Mouse (Mus musculus) kidney, embryonic 16.5 days (tissue): ENCODE measurements around the gene Smim24. TPM values are rescaled to one million over a fixed set of nuclear protein-coding genes. Genes with fewer than 3 reads are reported as not detected.

Source experiments
- ATAC-seq: fragments of 200-750 bp; cut with Nextera tagmentation; 2 replicates; pipeline ENCODE4 v1.8.0; 2017; ENCODE audit warnings: moderate TSS enrichment; ENCODE audit not compliant: low FRiP score, low TSS enrichment
- H3K27ac ChIP-seq: fragments of 300-500 bp; sonication (generic); 2 replicates; pipeline ENCODE4 v1.5.1; 2014; ENCODE audit warnings: low read length
- H3K27me3 ChIP-seq: fragments of 300-500 bp; sonication (generic); 2 replicates; pipeline ENCODE4 v1.6.1; 2014; ENCODE audit warnings: low read length, control low read depth, mixed read lengths; ENCODE audit not compliant: insufficient read depth
- H3K36me3 ChIP-seq: fragments of 300-500 bp; sonication (generic); 2 replicates; pipeline ENCODE4 v1.6.1; 2014; ENCODE audit warnings: low read length, control low read depth, mixed read lengths; ENCODE audit not compliant: insufficient read depth
- H3K4me1 ChIP-seq: fragments of 300-500 bp; sonication (generic); 2 replicates; pipeline ENCODE4 v1.6.1; 2014; ENCODE audit warnings: low read length, control low read depth, mixed read lengths; ENCODE audit not compliant: insufficient read depth
- H3K4me2 ChIP-seq: fragments of 300-500 bp; sonication (generic); replicated peaks from 2 replicates; pipeline ENCODE4 v1.6.1; 2014; ENCODE audit warnings: low read depth, low read length
- H3K4me3 ChIP-seq: fragments of 300-500 bp; sonication (generic); 2 replicates; pipeline ENCODE4 v1.5.1; 2014; ENCODE audit warnings: mild to moderate bottlenecking, low read length
- H3K9ac ChIP-seq: fragments of 300-500 bp; sonication (generic); replicated peaks from 2 replicates; pipeline ENCODE4 v1.6.1; 2014; ENCODE audit warnings: low read length
- H3K9me3 ChIP-seq: fragments of 300-500 bp; sonication (generic); 2 replicates; pipeline ENCODE4 v1.6.1; 2016; ENCODE audit warnings: low read length, control low read depth
- WGBS: fragments of 180-500 bp; shearing (Covaris S2); extraction: QIAGEN DNeasy Blood & Tissue Kit; methylation state at CpG from one replicate; pipeline ENCODE4 v1.1.7; 2014; 5-methylcytosine and 5-hydroxymethylcytosine counted together
- polyA plus RNA-seq: library from polyadenylated mRNA; unstranded; fragments of >200 nt; fragmentation: Nextera tagmentation; extraction: Ambion mirVana; gene quantifications from 2 replicates; pipeline ENCODE4 v1.2.1, GENCODE M21; 2015

Gene Smim24
- polyA plus RNA-seq, 1 experiment from 2014 or later, result 44.1 TPM

GRCm38 (mm10) chr10:81355533-81355932, 37.3 kb upstream of the Smim24 start:
- H3K9ac ChIP-seq, result no peak overlapping the region
- H3K27ac ChIP-seq, result no peak overlapping the region
- H3K9me3 ChIP-seq, result no peaks in the 10 kb centered on the region
- H3K4me3 ChIP-seq, result no peak overlapping the region
- no peaks in the 10 kb centered on the region for H3K27me3 ChIP-seq
- H3K4me1 ChIP-seq, result peaks cover 35% of the 10 kb centered on the region
- H3K4me2 ChIP-seq, result no peak overlapping the region
- WGBS, result 80% methylated on average over 4 of the region's 4 CpGs
- H3K36me3 ChIP-seq, result no peaks in the 10 kb centered on the region
- ATAC-seq, result no peak

GRCm38 (mm10) chr10:81356352-81356990, 36.4 kb upstream of the Smim24 start:
- Histone ChIP-seq H3K36me3 (no peaks in the 10 kb centered on the region), H3K27me3 (no peaks in the 10 kb centered on the region), H3K9me3 (no peaks in the 10 kb centered on the region), H3K4me3 (peak overlapping the region; percentile 79; the same call in 1 of the 2 replicates), H3K27ac (no peak overlapping the region), H3K4me1 (peaks cover 28% of the 10 kb centered on the region), H3K9ac (peak overlapping the region; percentile 46; the same call in 1 of the 2 replicates), H3K4me2 (peak overlapping the region; percentile 99)
- no peak for ATAC-seq
- 50% methylated on average over 12 of the region's 12 CpGs for WGBS

- WGBS, result 2% methylated on average over 74 of the region's 79 CpGs
- peaks cover 25% of the 10 kb centered on the region for H3K4me1 ChIP-seq
- 0 out of 2 replicates have a peak within 1 kb of the TSS, but pooled peaks have one; percentile 25 for H3K27ac ChIP-seq
- peak within 1 kb of the TSS; percentile 99 for H3K4me2 ChIP-seq
- peak within 1 kb of the TSS; percentile 79 for H3K4me3 ChIP-seq
- ATAC-seq, result peak; percentile 80
- no peaks in the 10 kb centered on the region for H3K27me3 ChIP-seq
- H3K36me3 ChIP-seq, result no peaks in the 10 kb centered on the region
- no peaks in the 10 kb centered on the region for H3K9me3 ChIP-seq
- H3K9ac ChIP-seq, result peak within 1 kb of the TSS; percentile 83
These were observed 35.6 kb upstream of the Smim24 start, which contains the start of gene Mfsd12 for GRCm38 (mm10) chr10:81356991-81357844. Gene Mfsd12 (plus strand): TSS chr10:81357491.

GRCm38 (mm10) chr10:81358209-81358608, 34.6 kb upstream of the Smim24 start:
- 0 out of 2 replicates have a peak overlapping the region, but pooled peaks have one; percentile 25 for H3K27ac ChIP-seq

GRCm38 (mm10) chr10:81358841-81359240, 34.0 kb upstream of the Smim24 start:
- 56% methylated on average over 1 of the region's 1 CpGs for WGBS
- no peaks in the 10 kb centered on the region for H3K36me3 ChIP-seq
- peak overlapping the region; percentile 99 for H3K4me2 ChIP-seq
- peak overlapping the region; percentile 79; the same call in 1 of the 2 replicates for H3K4me3 ChIP-seq
- peaks cover 37% of the 10 kb centered on the region for H3K4me1 ChIP-seq
- ATAC-seq, result no peak
- peak overlapping the region; percentile 83; the same call in 1 of the 2 replicates for H3K9ac ChIP-seq
- peaks cover 6% of the 10 kb centered on the region for H3K27me3 ChIP-seq
- 0 out of 2 replicates have a peak overlapping the region, but pooled peaks have one; percentile 25 for H3K27ac ChIP-seq
- H3K9me3 ChIP-seq, result no peaks in the 10 kb centered on the region

More at GRCm38 (mm10) chr10:81358209-81358608, 34.6 kb upstream of the Smim24 start:
- Histone ChIP-seq H3K4me1 (peaks cover 30% of the 10 kb centered on the region), H3K4me2 (peak overlapping the region; percentile 99), H3K4me3 (peak overlapping the region; percentile 79), H3K36me3 (no peaks in the 10 kb centered on the region), H3K9ac (peak overlapping the region; percentile 83), H3K27me3 (no peaks in the 10 kb centered on the region), H3K9me3 (no peaks in the 10 kb centered on the region)
- 43% methylated on average over 4 of the region's 4 CpGs for WGBS
- no peak for ATAC-seq

- H3K4me1 ChIP-seq, result peaks cover 55% of the 10 kb centered on the region
- H3K9ac ChIP-seq, result no peak overlapping the region
- H3K4me2 ChIP-seq, result no peak overlapping the region
- peaks cover 13% of the 10 kb centered on the region for H3K27me3 ChIP-seq
- H3K9me3 ChIP-seq, result no peaks in the 10 kb centered on the region
- no peak for ATAC-seq
- no peaks in the 10 kb centered on the region for H3K36me3 ChIP-seq
- no peak overlapping the region for H3K4me3 ChIP-seq
- WGBS, result 61% methylated on average over 8 of the region's 8 CpGs
- no peak overlapping the region for H3K27ac ChIP-seq
These were observed 32.1 kb upstream of the Smim24 start for GRCm38 (mm10) chr10:81360721-81361120.

- no peak overlapping the region for H3K4me2 ChIP-seq
- H3K4me3 ChIP-seq, result no peak overlapping the region
- no peak overlapping the region for H3K9ac ChIP-seq
- H3K27me3 ChIP-seq, result peaks cover 13% of the 10 kb centered on the region
- peaks cover 47% of the 10 kb centered on the region for H3K4me1 ChIP-seq
- WGBS, result 69% methylated on average over 12 of the region's 12 CpGs
- ATAC-seq, result no peak
- no peak overlapping the region for H3K27ac ChIP-seq
- peaks cover 11% of the 10 kb centered on the region for H3K36me3 ChIP-seq
- no peaks in the 10 kb centered on the region for H3K9me3 ChIP-seq
These were observed 30.4 kb upstream of the Smim24 start for GRCm38 (mm10) chr10:81362336-81362949.

- no peaks in the 10 kb centered on the region for H3K9me3 ChIP-seq
- no peak overlapping the region for H3K27ac ChIP-seq
- peaks cover 36% of the 10 kb centered on the region for H3K4me1 ChIP-seq
- H3K9ac ChIP-seq, result peak overlapping the region; percentile 59
- peaks cover 23% of the 10 kb centered on the region for H3K36me3 ChIP-seq
- ATAC-seq, result peak; percentile 16
- peak overlapping the region; percentile 71 for H3K4me2 ChIP-seq
- peak overlapping the region; percentile 44 for H3K4me3 ChIP-seq
- 10% methylated on average over 50 of the region's 54 CpGs for WGBS
- H3K27me3 ChIP-seq, result peaks cover 13% of the 10 kb centered on the region
These were observed 29.2 kb upstream of the Smim24 start for GRCm38 (mm10) chr10:81363436-81364346.

GRCm38 (mm10) chr10:81364666-81365065, 28.2 kb upstream of the Smim24 start:
- Histone ChIP-seq H3K4me1 (peaks cover 30% of the 10 kb centered on the region), H3K4me3 (peak overlapping the region; percentile 44), H3K27me3 (peaks cover 13% of the 10 kb centered on the region), H3K27ac (no peak overlapping the region), H3K36me3 (peaks cover 33% of the 10 kb centered on the region), H3K4me2 (peak overlapping the region; percentile 71), H3K9me3 (no peaks in the 10 kb centered on the region), H3K9ac (peak overlapping the region; percentile 59)
- 6% methylated on average over 28 of the region's 28 CpGs for WGBS
- no peak for ATAC-seq
